Mouse (Mus musculus): ENCODE results near the gene Ehd4. TPM values are rescaled to one million over a fixed set of nuclear protein-coding genes. Genes with fewer than 3 reads are reported as not detected.

Gene Ehd4
- total RNA-seq, 2 experiments from 2014 or later: 13.2 to 18.8 TPM

DNA sequence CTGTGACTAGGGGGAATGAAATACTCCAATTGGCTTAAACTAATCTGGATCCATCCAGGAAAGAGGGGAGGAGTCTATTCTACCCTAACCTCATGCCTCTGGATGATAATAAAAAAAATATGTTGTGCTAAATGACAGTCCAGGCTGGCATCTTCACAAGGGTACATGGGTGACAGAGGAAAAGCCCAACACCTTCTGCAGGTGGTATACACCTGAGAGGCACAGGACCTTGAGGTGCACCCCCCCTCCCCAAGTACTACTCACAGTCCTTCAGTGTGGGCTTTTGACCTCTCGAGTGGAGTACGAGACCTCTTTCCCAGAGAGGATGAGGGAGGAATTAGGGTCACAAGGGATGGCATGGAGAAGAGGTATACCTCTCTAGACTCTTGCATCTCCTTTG, 66.5 kb downstream of the Ehd4 start:
- intact Hi-C loops (cut with DNase I): no loop called here
- DNase-seq (ENCODE audit: low spot score in 2 of 2): no peak

DNA sequence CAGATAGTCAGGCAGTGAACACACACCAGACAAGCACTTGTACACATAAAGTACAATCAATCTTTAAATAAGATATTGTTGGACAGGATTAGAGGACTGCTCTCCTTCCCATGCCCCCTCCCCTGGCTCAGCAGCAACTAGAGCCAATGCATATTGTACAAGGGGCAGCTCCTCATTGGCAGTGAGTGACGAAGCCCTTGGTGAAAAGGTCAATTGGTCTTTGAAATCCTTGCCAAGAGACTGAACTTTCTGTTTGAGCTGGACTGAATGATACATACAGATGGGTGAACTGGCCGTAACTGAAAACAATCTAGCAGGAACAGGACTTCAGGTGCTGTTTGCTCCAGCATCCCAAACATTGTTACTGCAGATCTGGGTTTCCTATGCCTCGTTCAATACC, 67.0 kb downstream of the Ehd4 start:
- intact Hi-C loops (cut with DNase I): no loop called here
- no peak for DNase-seq (ENCODE audit: low spot score in 2 of 2)

DNA sequence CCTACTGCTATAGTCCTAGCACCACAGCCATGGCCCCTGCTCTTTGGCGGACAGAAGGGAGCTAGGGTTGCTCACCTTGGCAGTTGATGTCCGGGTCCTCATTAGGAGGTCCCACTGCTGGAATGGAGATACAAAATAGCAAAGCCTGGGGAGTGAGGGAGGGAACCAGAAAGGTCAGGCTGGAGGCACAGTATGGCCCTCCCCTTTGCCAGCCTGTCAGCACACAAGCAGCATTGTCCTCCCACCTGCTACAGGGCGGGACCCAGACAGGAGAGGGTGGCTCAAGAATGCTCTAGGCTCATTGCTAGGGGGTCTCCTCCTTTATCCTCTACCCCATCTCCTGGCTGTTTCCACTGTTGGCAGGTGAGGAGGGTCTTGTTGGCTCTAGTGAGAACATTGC, 68.4 kb downstream of the Ehd4 start:
- intact Hi-C loops (cut with DNase I): no loop called here

DNA sequence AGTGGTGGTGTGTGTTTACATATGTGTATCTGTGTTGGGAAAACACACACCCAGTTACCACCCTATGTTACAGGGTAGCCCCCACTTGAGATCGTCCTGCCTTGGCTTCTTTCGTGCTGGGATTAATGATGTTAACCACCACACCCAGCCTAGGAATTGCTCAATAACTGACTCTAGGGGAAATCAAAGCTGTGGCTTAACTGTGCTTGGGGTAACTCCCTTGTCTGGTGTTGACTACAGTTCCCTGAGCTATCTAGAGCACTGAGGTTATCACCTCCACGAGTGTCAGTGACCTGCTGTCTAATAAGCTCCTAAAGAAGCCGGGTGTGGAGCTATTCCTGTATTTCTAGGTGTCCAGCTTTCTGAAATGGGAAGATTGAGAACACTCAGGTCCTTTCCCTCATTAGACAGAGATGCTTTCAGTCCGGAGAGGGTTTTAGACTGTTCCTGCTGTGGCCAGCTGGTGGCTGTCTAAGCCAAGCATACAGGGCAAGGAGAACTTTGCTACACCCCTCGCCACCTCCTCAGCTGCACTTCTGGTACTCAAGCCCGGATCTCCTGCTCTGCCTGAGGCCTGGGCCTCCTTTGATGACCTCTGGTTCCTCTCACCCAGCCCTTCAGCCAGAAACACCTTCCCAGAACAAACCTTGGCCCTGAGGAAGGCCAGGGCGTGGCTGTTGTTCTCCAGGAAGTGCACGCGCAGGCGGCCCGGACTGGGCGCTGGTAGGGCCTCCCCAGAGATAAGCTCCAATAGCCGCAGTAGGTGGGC, 69.6 kb downstream of the Ehd4 start:
- DNase-seq (ENCODE audit: low spot score in 2 of 2): peak in 1 of 2 experiments; percentile 49
- intact Hi-C loops (cut with DNase I): loop anchor here (2.0 kb wide), 1 partner anchor 86 kb away; no protein-coding TSS in a partner anchor

More for the DNA sequence above, 68.4 kb downstream of the Ehd4 start:
- DNase-seq (ENCODE audit: low spot score in 2 of 2): no peak

DNA sequence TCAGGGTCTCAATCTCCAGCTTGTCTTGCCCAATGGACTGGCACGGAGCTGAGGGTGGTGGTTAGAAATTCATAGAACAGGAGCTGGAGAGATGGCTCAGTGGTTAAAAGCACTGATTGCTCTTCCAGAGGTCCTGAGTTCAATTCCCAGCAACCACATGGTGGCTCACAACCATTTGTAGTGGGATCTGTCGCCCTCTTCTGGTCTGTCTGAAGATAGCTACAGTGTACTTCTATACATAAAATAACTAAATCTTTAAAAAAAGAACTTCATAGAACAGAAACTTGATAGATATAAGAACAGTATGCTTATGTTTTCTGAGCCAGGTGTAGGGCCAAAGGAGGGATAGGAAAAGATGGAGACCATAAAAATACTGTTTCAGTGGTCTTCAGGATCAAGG, 72.0 kb downstream of the Ehd4 start:
- intact Hi-C loops (cut with DNase I): no loop called here

DNA sequence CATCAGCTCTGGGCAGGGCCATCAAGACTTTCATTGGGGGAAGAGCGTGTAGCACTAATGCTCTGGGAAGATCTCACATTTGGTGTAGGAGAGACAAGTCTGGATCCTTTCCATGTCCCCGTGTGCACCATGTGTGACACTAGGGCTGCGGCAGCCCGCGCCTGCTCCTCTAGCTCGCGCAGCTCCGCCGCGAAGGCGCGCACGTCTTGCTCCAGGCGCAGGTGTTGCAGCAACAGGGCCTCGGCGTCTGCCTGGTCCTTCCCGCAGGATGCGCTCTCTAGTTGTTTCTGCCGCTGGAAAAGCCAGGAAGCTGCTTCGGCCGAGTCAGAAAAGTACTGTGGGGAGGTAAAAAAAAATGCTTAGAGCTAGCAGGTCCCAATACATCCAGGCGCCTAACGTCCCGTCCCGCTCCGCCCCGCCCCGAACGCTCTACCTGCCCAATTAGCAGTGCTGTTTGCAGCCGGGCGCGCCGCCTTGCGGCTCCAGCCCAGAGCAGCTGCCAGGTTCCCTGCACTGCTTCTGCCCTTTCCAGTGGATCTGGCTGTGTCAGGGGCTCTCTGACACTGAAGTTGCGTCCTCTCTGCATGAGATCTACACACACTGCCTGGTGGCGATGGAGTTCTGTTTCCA, 78.2 kb downstream of the Ehd4 start:
- intact Hi-C loops (cut with DNase I): loop anchor here (5.0 kb wide), 1 partner anchor 104 kb away; the partner anchor contains the start of gene Mapkbp1
- peak; percentile 42 to 51 for DNase-seq (ENCODE audit: low spot score in 2 of 2)

More for the DNA sequence above, 72.0 kb downstream of the Ehd4 start:
- DNase-seq (ENCODE audit: low spot score in 2 of 2): no peak

DNA sequence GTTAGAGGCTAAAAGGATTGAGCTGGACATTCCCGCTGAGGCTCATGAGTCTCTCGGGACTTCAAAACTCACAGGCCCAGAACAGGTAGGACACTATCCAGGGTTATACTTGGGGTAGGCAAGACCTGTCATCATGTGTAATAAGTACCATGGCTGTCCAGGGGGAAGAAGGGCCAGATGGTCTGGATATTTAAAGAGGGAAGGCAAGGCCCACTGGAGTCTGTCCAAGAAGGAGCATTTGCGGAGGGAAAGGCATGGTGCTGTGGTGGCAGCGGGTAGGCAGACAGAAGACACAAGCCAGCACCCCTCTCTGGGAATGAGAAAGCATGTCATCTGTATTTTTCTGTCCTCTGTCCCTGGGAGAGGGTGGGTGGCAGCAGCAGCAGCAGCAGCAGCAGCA, 80.3 kb downstream of the Ehd4 start:
- no peak for DNase-seq (ENCODE audit: low spot score in 2 of 2)
- intact Hi-C loops (cut with DNase I): no loop called here

DNA sequence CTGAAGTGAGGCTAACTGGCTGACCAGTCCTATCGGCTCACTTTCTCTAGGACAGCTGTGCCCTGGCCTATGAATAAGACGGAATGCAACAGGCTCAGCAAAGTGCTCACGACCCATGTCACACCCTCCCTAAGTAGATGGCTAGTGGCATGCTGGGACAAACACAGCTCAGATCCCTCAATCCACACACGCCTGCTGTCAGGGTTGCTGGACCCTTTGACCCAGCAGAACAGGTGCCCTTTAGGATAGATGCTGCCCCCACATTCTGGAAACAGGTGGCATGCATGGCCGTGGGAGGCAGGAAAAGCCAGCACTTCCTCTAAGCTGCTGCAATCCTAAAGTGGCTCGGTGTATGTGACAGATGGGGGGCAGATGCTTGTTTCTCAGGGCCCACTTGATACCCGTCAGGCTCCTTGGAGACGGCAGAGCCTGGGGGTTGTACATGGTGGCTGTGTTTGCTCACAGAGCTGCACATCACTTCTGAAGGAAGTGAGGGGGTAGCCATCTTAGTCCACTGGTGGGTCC, 84.9 kb downstream of the Ehd4 start:
- intact Hi-C loops (cut with DNase I): loop anchor here (1.0 kb wide), 1 partner anchor 25 kb away; no protein-coding TSS in a partner anchor
- DNase-seq (ENCODE audit: low spot score in 2 of 2): peak; percentile 70 to 92

DNA sequence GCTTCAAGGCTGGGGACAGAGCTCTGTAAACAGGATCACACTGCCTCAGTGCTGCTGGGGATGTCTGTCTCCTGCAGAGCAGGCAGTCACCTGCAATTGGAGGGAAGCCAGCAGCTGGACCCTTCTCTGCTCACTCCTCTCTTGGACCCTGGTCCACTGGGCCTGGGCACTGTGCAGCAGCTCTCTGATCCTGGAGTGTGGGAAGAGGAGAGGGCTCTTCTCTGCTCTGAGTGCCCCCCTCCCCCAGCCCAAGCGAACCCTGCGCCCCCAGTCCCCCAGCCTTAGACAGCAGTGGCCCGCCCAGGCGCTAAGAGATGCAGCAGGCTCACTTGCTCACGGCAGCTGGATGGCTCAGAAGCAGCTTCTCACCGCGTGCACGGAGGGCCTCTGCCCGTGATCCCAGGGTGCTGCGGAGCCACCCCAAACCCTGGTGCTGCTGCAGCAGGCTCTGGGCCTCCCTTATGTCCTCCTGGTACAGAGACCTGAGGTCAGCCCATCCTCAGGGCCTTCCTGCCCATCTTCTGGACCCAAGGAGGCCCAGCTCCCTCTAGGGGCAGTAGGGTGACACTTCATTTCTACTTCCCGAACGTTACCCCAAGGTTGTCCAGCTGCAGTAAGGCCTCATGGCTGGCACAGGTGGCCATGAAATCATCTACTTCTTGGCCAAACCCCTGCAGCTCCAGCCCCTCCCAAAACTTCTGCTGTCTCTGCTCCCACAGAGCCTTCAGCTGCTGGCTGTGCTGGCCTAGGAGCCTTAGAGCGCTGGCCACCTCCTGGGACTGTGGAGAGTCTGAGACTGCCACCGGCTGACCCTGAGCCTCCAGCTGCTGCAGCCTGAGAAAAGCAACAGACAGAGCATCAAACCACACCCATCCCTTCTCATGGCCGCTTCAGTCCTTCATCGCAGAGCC, 85.6 kb downstream of the Ehd4 start:
- peak in 1 of 2 experiments; percentile 18 for DNase-seq (ENCODE audit: low spot score in 2 of 2)
- intact Hi-C loops (cut with DNase I): loop anchor here (1.0 kb wide), 1 partner anchor 25 kb away; no protein-coding TSS in a partner anchor

DNA sequence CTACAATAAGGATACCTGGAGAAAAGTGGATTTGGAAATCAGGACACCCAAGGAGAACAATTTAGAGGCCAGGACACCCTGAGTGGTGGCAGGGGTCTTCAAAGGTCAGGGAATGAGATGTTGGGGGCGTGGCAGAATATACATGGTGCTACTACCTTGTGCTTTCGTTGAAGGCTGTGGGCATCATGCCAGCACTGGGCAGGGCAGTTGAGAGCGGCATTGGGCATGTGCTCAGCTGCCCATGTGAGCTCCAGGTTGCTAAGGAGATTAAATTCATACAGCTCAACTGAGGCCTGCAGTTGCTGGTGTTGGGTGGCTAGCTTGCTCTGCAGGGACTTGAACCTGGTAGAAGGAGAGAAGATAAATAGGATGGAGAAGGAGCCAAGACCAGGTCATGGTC, 88.2 kb downstream of the Ehd4 start:
- DNase-seq (ENCODE audit: low spot score in 2 of 2): no peak
- intact Hi-C loops (cut with DNase I): no loop called here

DNA sequence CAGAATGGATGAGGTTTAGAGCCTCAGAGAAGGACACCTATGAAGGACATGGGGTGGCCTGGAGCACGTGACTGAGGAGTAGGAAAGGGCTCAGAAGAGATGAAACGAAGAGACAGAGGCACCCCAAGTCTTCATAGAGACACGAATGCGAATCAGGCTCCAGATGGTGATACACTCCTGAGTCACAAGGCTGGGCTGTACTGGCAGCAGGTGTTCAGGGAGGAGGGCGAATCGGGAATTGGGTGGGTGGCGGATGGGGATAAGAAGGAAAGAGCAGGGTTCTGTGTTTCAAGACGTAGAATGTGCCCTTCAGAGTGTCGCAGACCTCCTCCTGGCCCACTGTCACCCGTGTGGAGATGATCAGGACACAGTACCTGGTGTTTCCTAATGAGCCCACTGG, 89.2 kb downstream of the Ehd4 start:
- DNase-seq (ENCODE audit: low spot score in 2 of 2): peak in 1 of 2 experiments; percentile 63
- intact Hi-C loops (cut with DNase I): no loop called here

DNA sequence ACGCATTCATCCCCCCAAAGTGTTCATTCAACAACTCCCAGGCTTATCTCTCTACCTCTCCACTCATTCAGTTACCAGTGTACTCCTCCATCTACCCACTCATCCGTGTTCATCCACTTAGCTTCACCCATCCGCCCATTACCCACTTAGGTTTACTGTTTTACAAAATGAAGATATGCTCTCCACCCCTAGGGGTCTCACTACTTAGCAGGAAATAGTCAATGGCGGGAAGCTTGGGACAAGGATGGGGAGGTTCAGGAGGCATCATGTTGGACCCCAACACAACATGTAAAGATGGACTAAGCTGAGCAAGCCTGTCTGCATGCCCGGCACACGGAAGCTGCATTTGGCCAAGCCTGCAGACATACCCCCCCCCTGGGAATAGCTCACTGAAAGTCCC, 89.8 kb downstream of the Ehd4 start:
- DNase-seq (ENCODE audit: low spot score in 2 of 2): no peak
- intact Hi-C loops (cut with DNase I): no loop called here

DNA sequence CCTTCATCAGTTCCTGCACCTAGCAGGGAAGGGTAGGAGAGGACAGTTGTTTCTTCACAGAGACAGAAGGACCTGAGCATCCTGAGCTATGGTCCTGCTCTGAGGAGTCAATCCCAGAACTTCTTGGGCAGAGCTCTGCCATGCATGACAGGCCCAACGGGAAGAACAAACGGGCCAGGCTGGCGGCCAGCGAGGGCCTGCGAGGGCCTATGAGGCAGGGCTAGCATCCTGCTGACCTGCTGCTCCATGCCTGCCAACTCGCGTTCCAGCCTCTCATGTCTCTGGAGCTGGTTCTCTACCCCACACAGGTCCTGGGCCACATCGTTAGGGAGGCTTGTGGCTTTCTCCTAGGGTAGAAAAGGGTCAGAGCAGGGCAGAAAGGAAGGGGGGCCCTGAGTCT, 92.2 kb downstream of the Ehd4 start:
- intact Hi-C loops (cut with DNase I): no loop called here
- DNase-seq (ENCODE audit: low spot score in 2 of 2): no peak

DNA sequence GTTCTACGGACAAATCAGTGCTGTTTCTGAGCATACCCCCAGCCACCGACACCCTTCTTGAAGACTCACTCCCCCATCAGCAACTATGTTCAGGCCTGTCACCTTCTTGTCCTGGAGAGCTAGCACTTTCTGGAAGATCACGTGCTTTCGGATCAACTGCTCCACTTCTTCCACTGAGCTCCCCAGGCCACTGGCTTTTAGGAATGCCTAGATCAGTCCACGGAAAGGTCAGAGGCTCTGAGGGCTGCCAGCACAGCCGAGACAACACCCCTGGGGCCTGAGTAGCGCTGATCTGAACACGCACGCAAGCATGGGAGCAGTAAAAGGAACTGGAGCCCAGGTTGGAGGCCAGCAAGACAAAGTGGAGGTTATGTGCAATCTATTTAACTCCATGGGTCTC, 93.8 kb downstream of the Ehd4 start:
- no peak for DNase-seq (ENCODE audit: low spot score in 2 of 2)
- intact Hi-C loops (cut with DNase I): no loop called here

DNA sequence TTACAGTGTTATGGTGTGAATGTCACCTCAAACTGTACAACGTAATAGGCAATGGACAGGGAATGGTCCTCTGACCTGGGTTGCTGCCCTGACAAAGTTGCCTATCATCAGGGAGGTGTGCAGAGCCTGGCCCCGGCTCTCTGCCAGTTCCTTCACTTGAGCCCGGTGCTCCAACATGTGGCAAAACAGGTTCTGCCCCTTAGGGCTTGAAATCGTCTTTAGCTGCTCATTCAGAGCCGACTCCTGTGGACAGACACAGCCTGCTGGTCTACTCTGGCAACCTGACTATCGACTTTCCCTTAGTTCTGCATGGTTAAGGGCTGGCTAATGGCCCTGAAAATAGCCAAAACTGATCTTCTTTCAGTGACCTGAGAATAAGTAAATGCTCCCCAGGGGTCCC, 94.2 kb downstream of the Ehd4 start:
- intact Hi-C loops (cut with DNase I): no loop called here
- DNase-seq (ENCODE audit: low spot score in 2 of 2): no peak

DNA sequence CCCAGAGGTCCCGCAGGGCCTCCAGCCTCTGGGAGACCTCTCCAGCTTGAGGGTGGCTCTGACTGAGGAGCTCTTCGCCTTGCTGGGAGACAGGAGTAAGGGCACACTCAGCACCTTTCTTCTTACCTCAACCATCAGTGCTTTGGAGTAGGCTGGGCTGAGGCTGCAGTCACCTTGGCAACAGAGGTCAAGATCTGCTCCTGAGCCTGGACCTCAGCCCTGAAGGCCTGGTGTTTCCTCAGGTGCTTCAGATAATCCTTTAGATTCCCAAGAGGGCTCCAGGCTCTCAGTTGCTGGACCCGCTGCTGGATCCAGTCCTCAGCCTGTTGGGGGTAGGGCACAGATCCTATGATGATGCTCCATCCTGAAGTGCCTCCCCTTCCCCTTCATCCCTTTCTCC, 94.9 kb downstream of the Ehd4 start:
- intact Hi-C loops (cut with DNase I): no loop called here
- DNase-seq (ENCODE audit: low spot score in 2 of 2): no peak

DNA sequence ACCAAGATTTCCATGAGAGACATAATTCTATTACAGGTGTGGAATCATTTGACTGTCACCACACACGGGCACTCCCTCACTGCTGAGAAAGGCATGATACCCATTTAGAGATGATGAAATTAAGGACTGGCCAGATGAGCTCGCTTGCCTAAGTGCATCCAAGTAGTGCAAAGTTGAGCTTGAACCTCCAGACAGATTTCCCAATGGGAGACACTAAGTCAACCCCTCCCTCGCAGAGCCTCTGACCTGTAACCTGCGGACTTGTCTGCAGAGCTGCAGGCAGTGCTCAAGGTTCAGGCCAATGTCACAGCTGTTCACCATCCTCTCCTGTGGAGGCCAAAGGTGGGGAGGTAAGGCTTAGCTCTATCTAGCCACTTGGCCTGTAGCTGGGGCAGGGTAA, 95.6 kb downstream of the Ehd4 start:
- intact Hi-C loops (cut with DNase I): no loop called here

DNA sequence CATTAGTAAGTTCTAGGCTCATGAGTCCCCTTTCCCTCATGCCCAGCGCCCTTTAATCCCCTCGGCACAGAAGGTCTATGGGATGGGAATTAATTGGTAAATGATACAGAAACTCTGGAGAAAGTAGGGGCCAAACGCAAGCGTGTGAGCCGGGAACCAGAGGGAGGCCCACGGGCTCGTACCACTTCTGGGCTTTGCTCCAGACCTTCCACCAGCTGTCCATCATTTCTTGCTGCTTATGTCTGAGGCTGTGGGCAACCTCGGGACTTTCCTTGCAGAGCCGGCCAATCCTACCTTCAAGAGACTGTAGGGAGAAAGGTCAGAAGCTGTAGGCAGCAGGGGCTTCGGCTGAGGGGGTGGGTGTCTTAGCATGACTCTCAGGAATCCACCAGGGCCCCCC, 98.5 kb downstream of the Ehd4 start:
- no peak for DNase-seq (ENCODE audit: low spot score in 2 of 2)
- intact Hi-C loops (cut with DNase I): no loop called here

More for the DNA sequence above, 95.6 kb downstream of the Ehd4 start:
- DNase-seq (ENCODE audit: low spot score in 2 of 2): no peak

DNA sequence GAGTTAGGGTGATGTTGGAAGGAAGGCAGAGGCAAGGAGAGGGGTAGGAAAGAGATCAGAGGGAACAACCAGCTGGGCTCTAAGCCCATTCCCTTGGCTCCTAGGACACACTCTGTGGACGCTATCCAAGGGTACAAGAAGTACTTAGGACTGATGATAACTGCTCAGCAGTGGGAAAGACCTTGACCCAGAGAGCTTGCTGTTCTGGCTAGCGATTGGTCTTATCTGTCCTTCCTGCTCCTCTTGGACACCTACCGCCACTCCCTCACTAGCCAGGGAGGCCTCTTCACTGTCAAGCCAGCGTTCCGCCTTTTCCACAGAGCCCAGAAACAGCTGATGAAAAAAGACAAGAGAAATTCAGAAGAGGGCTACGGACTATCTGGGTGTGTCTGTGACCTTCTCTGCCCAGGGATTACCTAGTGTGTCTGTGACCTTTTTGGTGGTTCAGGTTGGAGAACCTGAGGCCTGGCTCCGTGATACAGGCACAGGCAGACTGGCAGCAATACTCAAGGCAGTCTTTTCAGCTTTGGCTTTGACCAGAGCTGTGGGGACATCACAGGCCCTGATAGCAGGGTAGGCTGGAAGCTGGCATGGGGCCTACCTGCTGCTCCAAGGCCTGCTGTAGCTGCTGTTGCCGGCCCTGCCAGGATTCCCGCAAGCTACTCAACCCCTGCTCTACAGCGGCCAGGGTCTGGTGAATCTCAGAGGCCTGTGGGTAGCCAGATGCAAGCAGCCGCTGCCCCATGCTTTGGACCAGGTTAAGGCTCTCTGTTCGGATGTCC, 99.4 kb downstream of the Ehd4 start:
- intact Hi-C loops (cut with DNase I): no loop called here
- no peak for DNase-seq (ENCODE audit: low spot score in 2 of 2)

All from left cerebral cortex, postnatal 25 days (tissue).